ENCODE assay signal across 9 mouse cellular contexts in the genomic region with DNA sequence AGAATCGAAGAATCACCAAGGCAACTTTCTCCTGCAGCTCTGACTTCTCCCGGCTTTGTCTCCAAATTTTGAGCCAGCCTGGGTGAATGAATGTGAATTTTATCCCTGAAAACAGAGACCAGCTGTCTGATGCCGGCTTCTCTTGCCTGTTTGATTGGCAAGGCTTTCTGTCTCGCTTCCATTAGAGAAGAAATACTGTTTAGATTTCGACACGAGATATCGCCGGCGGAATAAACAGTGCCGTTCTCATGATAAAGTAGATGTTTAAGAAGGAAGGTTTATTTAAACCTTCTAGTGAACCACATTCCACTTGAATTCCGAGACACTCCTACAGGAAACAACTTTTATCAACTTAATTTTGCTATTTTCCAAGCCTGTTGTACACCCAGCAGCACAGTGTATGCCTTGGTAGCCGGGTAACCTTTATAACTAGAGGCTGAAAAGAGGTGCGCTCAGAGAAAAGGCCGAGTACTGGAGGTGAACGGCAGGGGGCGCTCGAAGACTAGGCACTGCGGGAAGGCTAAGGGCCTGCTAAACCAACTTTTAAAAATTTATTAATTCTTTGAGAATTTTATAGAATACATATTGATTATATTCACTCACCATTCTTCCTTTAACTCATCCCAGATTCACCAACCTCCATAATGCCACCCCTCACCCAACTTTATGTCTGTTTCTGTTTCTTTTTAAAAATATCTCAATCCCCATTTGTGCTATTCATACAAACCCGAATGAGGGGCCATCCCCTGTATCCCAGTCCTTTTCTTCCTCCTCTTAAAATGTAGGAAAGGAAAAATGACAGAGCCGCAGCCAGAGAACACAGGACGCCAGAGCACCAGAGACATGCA.
DNase-seq lines count a peak whose midpoint lies in the region; ATAC-seq lines count a peak whose summit lies in the region.
"Had no signal": no experiment of that assay in that cellular context is flagged by ENCODE, and none has a peak within 500 bp of the region (broad histone marks: within the 10 kb centered on the region; RNA-seq: fewer than 3 reads in every experiment).

No protein-coding gene starts in this region.

- 33% methylated on average over 21 of the region's 21 CpGs for WGBS in hindbrain, embryonic 15.5 days

- H3K4me2 ChIP-seq in hindbrain, embryonic 15.5 days: peak overlapping the region; percentile 37

- no peaks in the 10 kb centered on the region for H3K36me3 ChIP-seq in hindbrain, embryonic 15.5 days

- H3K4me1 ChIP-seq in hindbrain, embryonic 15.5 days (replicated peaks): no peaks in the 10 kb centered on the region
- H3K4me1 ChIP-seq: megakaryocyte, embryonic 14.5 days had no signal

- no peaks in the 10 kb centered on the region for H3K27me3 ChIP-seq in hindbrain, embryonic 15.5 days
- H3K27me3 ChIP-seq: megakaryocyte, embryonic 14.5 days had no signal

- peak overlapping the region; percentile 46; the same call in 1 of the 2 replicates for H3K27ac ChIP-seq in hindbrain, embryonic 15.5 days (replicated peaks)

- peak; percentile 72; the same call in 1 of the 2 replicates for ATAC-seq in hindbrain, embryonic 15.5 days (ENCODE audit: low FRiP score, low read depth)
- ATAC-seq in megakaryocyte, adult 5-6 weeks (ENCODE audit: poor library complexity, severe bottlenecking): peak; percentile 68

- H3K9ac ChIP-seq in hindbrain, embryonic 15.5 days: no peak overlapping the region

- DNase-seq in adipocyte (ENCODE audit: low spot score): peak; percentile 79
- peak; percentile 92 to 94 for DNase-seq in cerebellum, postnatal 10 days
- DNase-seq in frontal cortex, postnatal 25 days (ENCODE audit: low spot score in 2 of 2): peak; percentile 76
- peak; percentile 87 to 92 for DNase-seq in left cerebral cortex, adult 18-20 months (ENCODE audit: low spot score in 2 of 2)
- DNase-seq in right cerebral cortex, postnatal 25 days: peak; percentile 71
- DNase-seq in T-cell, adult 2 months (ENCODE audit: low spot score): no peak

- H3K9me3 ChIP-seq in hindbrain, embryonic 15.5 days: no peaks in the 10 kb centered on the region
- H3K9me3 ChIP-seq: megakaryocyte, embryonic 14.5 days had no signal

- H3K4me3 ChIP-seq in hindbrain, embryonic 15.5 days: no peak overlapping the region
- H3K4me3 ChIP-seq: megakaryocyte, embryonic 14.5 days had no signal
